Mouse (Mus musculus) duodenum, adult 2 months (tissue): ENCODE results near the gene Arxes1. TPM values are rescaled to one million over a fixed set of nuclear protein-coding genes. Genes with fewer than 3 reads are reported as not detected.

ENCODE experiments used
- polyA plus RNA-seq: library from polyadenylated mRNA; depleted of rRNA; stranded (reverse); fragments of >200 nt; gene quantifications from 2 replicates; pipeline ENCODE4 v1.2.3, GENCODE M21; 2012; ENCODE audit warnings: low replicate concordance; rRNA removed

Gene Arxes1
- polyA plus RNA-seq = 0.31 and 0.57 TPM in 2 replicates

DNA sequence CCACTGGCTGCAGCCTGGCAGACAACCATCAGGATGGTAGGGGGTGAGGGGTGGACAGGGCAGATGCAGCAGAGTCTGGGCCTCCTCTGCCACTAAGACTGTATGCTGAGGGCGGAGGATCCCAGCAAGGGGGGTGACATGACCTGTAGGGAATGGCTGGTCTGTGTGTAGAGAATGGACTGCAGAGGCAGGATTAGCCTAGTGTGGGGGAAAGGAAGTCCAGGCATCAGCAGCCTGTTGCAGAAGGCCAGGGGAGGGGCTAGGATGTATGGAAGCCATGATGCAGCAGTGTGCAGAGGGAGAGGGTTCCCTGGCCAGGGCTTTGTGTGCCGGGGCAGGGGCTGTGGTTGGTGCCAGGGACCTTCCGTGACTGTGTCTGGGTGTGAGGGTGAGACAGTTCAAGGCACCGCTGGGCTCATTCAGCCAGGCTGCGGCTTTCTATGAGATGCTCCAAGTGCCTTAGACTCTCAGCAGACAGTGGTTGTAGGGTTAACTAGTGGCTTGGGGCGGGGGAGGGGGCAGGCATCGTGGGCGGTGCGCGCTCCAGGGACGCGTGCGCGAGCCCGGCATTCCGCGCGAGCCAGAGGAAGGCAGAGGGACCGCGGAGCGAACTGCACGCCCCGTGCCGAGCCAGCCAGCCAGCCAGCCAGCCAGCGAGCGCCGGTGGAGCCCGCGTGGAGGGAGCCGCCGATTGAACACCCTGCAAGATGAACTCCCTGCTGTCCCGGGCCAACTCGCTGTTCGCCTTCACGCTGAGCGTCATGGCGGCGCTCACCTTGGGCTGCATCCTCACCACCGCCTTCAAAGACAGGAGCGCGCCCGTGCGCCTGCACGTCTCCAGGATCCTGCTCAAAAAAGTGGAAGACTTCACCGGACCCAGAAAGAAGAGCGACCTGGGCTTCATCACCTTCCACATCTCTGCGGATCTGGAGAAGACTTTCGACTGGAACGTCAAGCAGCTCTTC lies at the start of gene Arxes1:
Gene Arxes1 (plus strand): TSS at position 569 of the 965 bp plus-strand sequence.

DNA sequence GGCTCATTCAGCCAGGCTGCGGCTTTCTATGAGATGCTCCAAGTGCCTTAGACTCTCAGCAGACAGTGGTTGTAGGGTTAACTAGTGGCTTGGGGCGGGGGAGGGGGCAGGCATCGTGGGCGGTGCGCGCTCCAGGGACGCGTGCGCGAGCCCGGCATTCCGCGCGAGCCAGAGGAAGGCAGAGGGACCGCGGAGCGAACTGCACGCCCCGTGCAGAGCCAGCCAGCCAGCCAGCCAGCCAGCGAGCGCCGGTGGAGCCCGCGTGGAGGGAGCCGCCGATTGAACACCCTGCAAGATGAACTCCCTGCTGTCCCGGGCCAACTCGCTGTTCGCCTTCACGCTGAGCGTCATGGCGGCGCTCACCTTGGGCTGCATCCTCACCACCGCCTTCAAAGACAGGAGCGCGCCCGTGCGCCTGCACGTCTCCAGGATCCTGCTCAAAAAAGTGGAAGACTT lies 39.5 kb upstream of the Arxes1 start, which contains the start of gene Arxes2:
Gene Arxes2 (plus strand): TSS at position 161 of the 456 bp plus-strand sequence.

DNA sequence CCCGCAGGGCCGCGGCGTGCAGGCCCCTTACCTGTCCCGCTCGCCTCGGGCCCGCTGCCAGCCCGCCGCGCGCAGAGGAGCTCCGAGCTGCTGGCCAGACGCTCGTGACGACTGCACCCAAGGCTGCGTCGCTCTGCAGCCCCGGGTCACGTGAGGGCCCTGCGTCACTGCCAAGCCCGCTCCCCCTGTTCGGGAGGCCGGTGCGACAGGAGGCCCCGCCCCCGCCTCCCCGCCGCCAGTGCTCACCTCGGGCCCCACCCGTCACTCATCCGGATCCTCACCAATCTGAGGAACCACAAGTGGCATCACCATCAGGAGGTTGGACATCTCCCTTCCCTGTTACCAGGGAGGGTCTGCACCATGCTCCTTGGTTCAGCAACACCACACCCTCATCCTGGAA lies 34.9 kb downstream of the Arxes1 start, which contains the start of gene Bex2:
Gene Bex2 (minus strand): TSS at position 217 of the 400 bp plus-strand sequence.

Other genes with a start within 250 kb of the Arxes1 start
- 0.26 and 0.46 TPM in 2 replicates for gene Bhlhb9, start 235.8 kb upstream of the Arxes1 start, polyA plus RNA-seq
- 0.18 and 2.4 TPM in 2 replicates for gene Gprasp2, start 194.3 kb upstream of the Arxes1 start, polyA plus RNA-seq
- 1.1 and 1.2 TPM in 2 replicates for gene Arxes2, start 39.5 kb upstream of the Arxes1 start, polyA plus RNA-seq
- 0.82 and 1.0 TPM in 2 replicates for gene Bex2, start 34.9 kb downstream of the Arxes1 start, polyA plus RNA-seq
- not detected in 2 replicates for gene Nxf3, start 51.9 kb downstream of the Arxes1 start, polyA plus RNA-seq
- not detected in 2 replicates for gene Bex4, start 105.6 kb downstream of the Arxes1 start, polyA plus RNA-seq
- gene Tceal8, start 139.0 kb downstream of the Arxes1 start, polyA plus RNA-seq = 0.09 TPM in 1 of 2 replicates, not detected in the other
- 0.13 TPM in 1 of 2 replicates, not detected in the other for gene Tceal5, start 170.5 kb downstream of the Arxes1 start, polyA plus RNA-seq
- not detected in 2 replicates for gene Tceal7, start 181.4 kb downstream of the Arxes1 start, polyA plus RNA-seq
- 0.33 and 0.49 TPM in 2 replicates for gene Bex1, start 182.1 kb downstream of the Arxes1 start, polyA plus RNA-seq
- gene Tceal9, start 211.7 kb downstream of the Arxes1 start, polyA plus RNA-seq = 0.58 and 1.5 TPM in 2 replicates
- 6.1 and 6.4 TPM in 2 replicates for gene Bex3, start 236.9 kb downstream of the Arxes1 start, polyA plus RNA-seq